Mouse (Mus musculus) liver, postnatal 0 days (tissue): ENCODE results near the gene Rap1a. TPM values are rescaled to one million over a fixed set of nuclear protein-coding genes. Genes with fewer than 3 reads are reported as not detected.

Experiments
- ATAC-seq: fragments of 200-750 bp; cut with Nextera tagmentation; 2 replicates; pipeline ENCODE4 v1.8.0; 2017; ENCODE audit warnings: mild to moderate bottlenecking, moderate library complexity
- DNase-seq: peaks from one replicate; pipeline ENCODE4 v3.0.0-alpha.2; 2016
- H3K27ac ChIP-seq: fragments of 300-500 bp; sonication (generic); 2 replicates; pipeline ENCODE4 v1.5.1; 2014; ENCODE audit warnings: antibody characterized with exemption, moderate library complexity, mild to moderate bottlenecking, low read depth
- H3K27me3 ChIP-seq: fragments of 300-500 bp; sonication (generic); 2 replicates; pipeline ENCODE4 v1.6.1; 2014; ENCODE audit warnings: low read length, control low read depth, mixed read lengths; ENCODE audit not compliant: insufficient read depth
- H3K36me3 ChIP-seq: fragments of 300-500 bp; sonication (generic); replicated peaks from 2 replicates; pipeline ENCODE4 v1.6.1; 2014; ENCODE audit warnings: mild to moderate bottlenecking, control low read depth, low read length, moderate library complexity, mixed read lengths; ENCODE audit not compliant: insufficient read depth
- H3K4me1 ChIP-seq: fragments of 300-500 bp; sonication (generic); 2 replicates; pipeline ENCODE4 v1.6.1; 2014; ENCODE audit warnings: antibody characterized with exemption, mild to moderate bottlenecking, control low read depth; ENCODE audit not compliant: insufficient read depth
- H3K4me2 ChIP-seq: fragments of 300-500 bp; sonication (generic); 2 replicates; pipeline ENCODE4 v1.6.1; 2014; ENCODE audit warnings: low read depth, mild to moderate bottlenecking, low read length, moderate library complexity, mixed read lengths
- H3K4me3 ChIP-seq: fragments of 300-500 bp; sonication (generic); 2 replicates; pipeline ENCODE4 v1.5.1; 2014; ENCODE audit warnings: low read depth, low read length
- H3K9ac ChIP-seq: fragments of 300-500 bp; sonication (generic); replicated peaks from 2 replicates; pipeline ENCODE4 v1.6.1; 2014; ENCODE audit warnings: mild to moderate bottlenecking, moderate library complexity
- H3K9me3 ChIP-seq: fragments of 300-500 bp; sonication (generic); 2 replicates; pipeline ENCODE4 v1.6.1; 2016; ENCODE audit warnings: mild to moderate bottlenecking, control low read depth, low read length, mixed read lengths
- CTCF ChIP-seq: sonication (generic); IDR thresholded peaks from 2 replicates; pipeline ENCODE4 v1.5.1; 2016; ENCODE audit warnings: antibody characterized with exemption, low read depth
- EP300 ChIP-seq: IDR thresholded peaks from 2 replicates; pipeline ENCODE4 v1.6.1; 2016; ENCODE audit warnings: antibody characterized with exemption, low read depth, mild to moderate bottlenecking
- WGBS: fragments of 180-500 bp; shearing (Covaris S2); extraction: QIAGEN DNeasy Blood & Tissue Kit; methylation state at CpG from one replicate; pipeline ENCODE4 v1.1.7; 2014; ENCODE audit not compliant: insufficient replicate concordance; 5-methylcytosine and 5-hydroxymethylcytosine counted together
- polyA plus RNA-seq: library from polyadenylated mRNA; unstranded; fragments of >200 nt; fragmentation: Nextera tagmentation; extraction: Ambion mirVana; gene quantifications from 2 replicates; pipeline ENCODE4 v1.2.1, GENCODE M21; 2015

Rap1a gene
- polyA plus RNA-seq, 1 experiment from 2014 or later, result 93.3 TPM

DNA sequence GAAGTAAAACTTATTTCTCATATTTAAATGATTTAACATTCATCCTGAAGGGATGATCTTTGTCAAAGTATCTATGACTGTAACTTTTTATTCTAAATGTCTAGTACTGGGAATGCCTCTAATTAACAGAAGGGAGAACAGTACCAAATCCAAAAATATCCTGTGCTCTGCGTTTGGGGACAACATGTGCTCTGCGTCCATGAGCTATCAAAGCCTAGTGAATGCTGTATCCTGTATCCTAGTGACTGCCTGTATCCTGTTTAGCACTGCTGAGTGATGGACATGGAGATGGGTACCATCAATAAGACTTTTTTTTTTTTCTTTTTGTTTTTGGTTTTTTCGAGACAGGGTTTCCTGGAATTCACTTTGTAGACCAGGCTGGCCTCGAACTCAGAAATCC lies 42.5 kb downstream of the Rap1a start:
- H3K4me3 ChIP-seq, result no peak overlapping the region

DNA sequence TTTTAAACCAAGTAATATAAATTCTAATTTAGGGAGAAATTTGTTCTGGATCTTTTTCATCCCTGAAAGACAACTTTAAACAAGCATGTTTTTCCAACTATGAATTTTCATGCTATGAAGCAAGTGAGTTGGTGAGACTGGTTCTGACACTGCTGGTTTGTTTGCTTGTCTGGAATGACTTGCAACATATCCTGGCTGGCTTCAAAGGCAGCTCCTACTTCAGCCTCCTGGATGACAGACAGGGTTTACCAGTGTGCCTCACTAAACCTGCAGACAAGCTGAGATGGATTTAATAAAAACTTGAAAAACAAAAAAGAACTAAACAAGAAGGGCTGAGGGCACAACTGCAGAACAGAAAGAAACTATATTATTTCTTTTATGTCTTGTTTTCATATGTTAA lies 43.0 kb downstream of the Rap1a start:
- H3K9me3 ChIP-seq, result no peaks in the 10 kb centered on the region
- ATAC-seq, result peak; percentile 86
- DNase-seq, result no peak
- H3K27ac ChIP-seq, result peak overlapping the region; percentile 56
- H3K4me3 ChIP-seq, result no peak overlapping the region
- H3K36me3 ChIP-seq, result no peaks in the 10 kb centered on the region
- H3K27me3 ChIP-seq, result no peaks in the 10 kb centered on the region
- peaks cover 42% of the 10 kb centered on the region for H3K4me1 ChIP-seq
- TF ChIP-seq CTCF, result no peak
- TF ChIP-seq EP300, result no peak
- H3K4me2 ChIP-seq, result no peak overlapping the region; the same call in 1 of the 2 replicates
- no peak overlapping the region for H3K9ac ChIP-seq

More for the DNA sequence above, 42.5 kb downstream of the Rap1a start:
- Histone ChIP-seq H3K27ac (peak overlapping the region; percentile 41; the same call in 1 of the 2 replicates), H3K27me3 (no peaks in the 10 kb centered on the region), H3K36me3 (no peaks in the 10 kb centered on the region), H3K4me1 (peaks cover 48% of the 10 kb centered on the region), H3K9ac (no peak overlapping the region), H3K9me3 (no peaks in the 10 kb centered on the region), H3K4me2 (no peak overlapping the region)
- ATAC-seq, result no peak
- DNase-seq, result no peak
- no peak for TF ChIP-seq CTCF
- no peak for TF ChIP-seq EP300
- WGBS, result 78% methylated on average over 4 of the region's 4 CpGs

DNA sequence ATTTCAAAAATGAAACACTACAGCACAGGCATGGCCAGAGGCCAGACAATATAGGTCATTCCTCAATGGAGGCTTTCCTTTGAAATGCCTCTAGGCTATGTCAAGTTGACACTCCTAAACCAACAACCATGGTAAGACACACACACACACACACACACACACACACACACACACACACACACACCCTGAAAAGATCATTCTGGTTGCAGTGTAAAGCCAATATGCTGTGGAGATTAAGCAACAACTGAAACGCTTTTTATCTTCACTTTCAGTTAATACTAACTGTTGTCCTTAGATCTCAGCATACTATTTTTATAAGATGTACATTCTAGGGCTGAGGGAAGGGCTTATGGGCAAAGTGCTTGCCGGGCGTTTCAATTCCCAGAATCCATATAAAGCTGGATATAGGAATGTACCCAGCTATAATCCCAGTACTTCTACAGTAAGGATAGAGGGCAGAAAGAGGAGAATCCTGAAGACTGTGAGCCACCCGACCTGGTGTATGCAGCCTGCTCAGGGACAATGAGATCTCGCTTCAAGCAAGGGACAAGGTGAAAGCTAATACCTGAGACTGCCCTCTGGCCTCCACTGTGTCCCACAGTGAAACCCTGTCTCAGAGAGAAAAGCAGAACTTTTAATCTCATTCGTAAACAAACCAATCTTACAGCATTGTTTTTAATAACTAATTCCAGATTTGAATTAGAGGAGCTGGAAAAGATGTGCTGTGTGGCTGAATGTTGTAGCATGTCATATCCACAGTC lies 43.6 kb downstream of the Rap1a start:
- no peaks in the 10 kb centered on the region for H3K27me3 ChIP-seq
- H3K4me3 ChIP-seq, result no peak overlapping the region
- no peaks in the 10 kb centered on the region for H3K9me3 ChIP-seq
- ATAC-seq (peak; percentile 72), DNase-seq (peak; percentile 42)
- TF ChIP-seq EP300, result no peak; the same call in 1 of the 2 replicates
- no peak for TF ChIP-seq CTCF
- H3K27ac ChIP-seq, result peak overlapping the region; percentile 56
- H3K4me1 ChIP-seq, result peaks cover 39% of the 10 kb centered on the region
- peak overlapping the region; percentile 55 for H3K4me2 ChIP-seq
- no peak overlapping the region for H3K9ac ChIP-seq
- 45% methylated on average over 6 of the region's 6 CpGs for WGBS
- no peaks in the 10 kb centered on the region for H3K36me3 ChIP-seq

DNA sequence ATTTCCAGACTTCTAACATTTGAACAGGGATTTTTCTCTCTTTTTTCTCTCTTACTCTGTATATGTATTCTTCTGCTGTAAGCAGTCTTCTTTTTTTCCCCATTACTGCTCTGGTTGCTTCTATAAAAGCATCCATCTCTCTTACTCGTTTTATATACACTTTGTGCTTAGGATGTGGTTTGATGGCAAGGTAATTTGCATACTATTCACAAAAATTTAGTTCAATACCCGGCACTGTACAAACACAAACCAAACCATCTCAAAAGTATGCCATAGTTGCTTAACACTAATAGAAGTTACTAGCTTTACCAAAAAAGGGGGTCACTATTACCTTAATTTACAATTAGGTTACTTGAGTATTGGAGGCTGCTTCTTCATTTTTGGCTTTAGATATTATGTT lies 44.6 kb downstream of the Rap1a start:
- peaks cover 34% of the 10 kb centered on the region for H3K4me1 ChIP-seq
- ATAC-seq (no peak), DNase-seq (no peak)
- TF ChIP-seq CTCF, result no peak
- no peak for TF ChIP-seq EP300
- no peak overlapping the region for H3K9ac ChIP-seq
- H3K4me3 ChIP-seq, result no peak overlapping the region
- H3K27me3 ChIP-seq, result no peaks in the 10 kb centered on the region
- no peaks in the 10 kb centered on the region for H3K36me3 ChIP-seq
- H3K4me2 ChIP-seq, result no peak overlapping the region
- no peaks in the 10 kb centered on the region for H3K9me3 ChIP-seq
- peak overlapping the region; percentile 56; the same call in 1 of the 2 replicates for H3K27ac ChIP-seq
- 68% methylated on average over 2 of the region's 2 CpGs for WGBS

DNA sequence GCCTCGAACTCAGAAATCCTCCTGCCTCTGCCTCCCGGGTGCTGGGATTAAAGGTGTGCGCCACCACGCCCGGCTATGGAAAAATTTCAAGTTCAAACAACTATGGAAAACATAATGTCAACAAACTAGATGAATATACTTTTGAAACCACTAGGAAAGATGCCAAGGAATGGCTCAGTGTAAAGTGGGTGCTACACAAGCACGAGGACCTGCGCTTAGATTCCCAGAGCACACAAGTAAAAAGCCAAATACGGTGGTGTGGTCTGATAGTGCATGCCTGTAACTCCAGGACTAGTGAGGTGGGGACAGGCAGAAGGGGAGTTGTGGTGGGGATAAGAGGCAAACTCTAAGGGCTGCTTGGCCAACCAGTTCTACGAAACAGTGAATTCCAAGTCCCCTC lies 46.0 kb downstream of the Rap1a start:
- H3K36me3 ChIP-seq, result no peaks in the 10 kb centered on the region
- peaks cover 24% of the 10 kb centered on the region for H3K4me1 ChIP-seq
- DNase-seq (no peak), ATAC-seq (no peak)
- H3K4me2 ChIP-seq, result no peak overlapping the region
- H3K27me3 ChIP-seq, result no peaks in the 10 kb centered on the region
- no peak overlapping the region for H3K4me3 ChIP-seq
- H3K9me3 ChIP-seq, result no peaks in the 10 kb centered on the region
- WGBS, result 94% methylated on average over 9 of the region's 9 CpGs
- TF ChIP-seq CTCF (no peak), EP300 (no peak)
- no peak overlapping the region for H3K9ac ChIP-seq
- H3K27ac ChIP-seq, result no peak overlapping the region

DNA sequence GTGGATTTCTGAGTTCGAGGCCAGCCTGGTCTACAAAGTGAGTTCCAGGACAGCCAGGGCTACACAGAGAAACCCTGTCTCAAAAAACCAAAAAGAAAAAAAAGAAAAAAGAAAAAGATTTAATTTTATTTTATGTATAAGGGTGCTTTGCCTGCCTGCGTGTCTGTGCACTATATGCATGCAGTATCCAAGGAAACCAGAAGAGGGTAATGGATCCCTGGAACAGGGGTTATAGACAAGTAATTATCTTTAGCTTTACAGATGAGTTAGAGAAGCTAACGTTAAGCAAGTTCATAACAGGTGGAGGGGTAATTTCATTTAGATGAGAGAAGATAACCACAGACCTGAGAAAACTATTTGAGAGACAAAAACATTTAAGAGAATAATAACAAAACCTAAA lies 47.0 kb downstream of the Rap1a start:
- H3K36me3 ChIP-seq, result peaks cover 8% of the 10 kb centered on the region
- no peak overlapping the region for H3K27ac ChIP-seq
- DNase-seq (no peak), ATAC-seq (no peak)
- H3K9ac ChIP-seq, result no peak overlapping the region
- H3K4me1 ChIP-seq, result peaks cover 24% of the 10 kb centered on the region
- TF ChIP-seq EP300, result no peak
- no peak for TF ChIP-seq CTCF
- H3K4me2 ChIP-seq, result no peak overlapping the region
- 65% methylated on average over 3 of the region's 3 CpGs for WGBS
- H3K4me3 ChIP-seq, result no peak overlapping the region
- H3K9me3 ChIP-seq, result no peaks in the 10 kb centered on the region
- H3K27me3 ChIP-seq, result no peaks in the 10 kb centered on the region
